Mouse (Mus musculus) granulocyte monocyte progenitor cell, adult 5-6 weeks (primary cell): ENCODE measurements around the gene Cadm3. TPM values are rescaled to one million over a fixed set of nuclear protein-coding genes. Genes with fewer than 3 reads are reported as not detected.

Source experiments
- ATAC-seq: replicated peaks from 2 replicates; pipeline ENCODE4 v1.8.0; 2016; ENCODE audit warnings: mild to moderate bottlenecking, moderate TSS enrichment, inconsistent platforms; ENCODE audit not compliant: poor library complexity, severe bottlenecking
- total RNA-seq, 2 experiments: library from RNA; stranded (forward) in 1 of 2; stranded (reverse) in 1 of 2; fragments of 200-712, 200-1000 nt in 1 of 2; fragments of >200 nt in 1 of 2; fragmentation: Nextera tagmentation in 1 of 2; gene quantifications; 2 replicates each; pipeline ENCODE4 v1.2.3; 2014 to 2017

Cadm3 gene
- total RNA-seq, 2 experiments from 2014 or later = 0.26 TPM; not detected in 1

DNA sequence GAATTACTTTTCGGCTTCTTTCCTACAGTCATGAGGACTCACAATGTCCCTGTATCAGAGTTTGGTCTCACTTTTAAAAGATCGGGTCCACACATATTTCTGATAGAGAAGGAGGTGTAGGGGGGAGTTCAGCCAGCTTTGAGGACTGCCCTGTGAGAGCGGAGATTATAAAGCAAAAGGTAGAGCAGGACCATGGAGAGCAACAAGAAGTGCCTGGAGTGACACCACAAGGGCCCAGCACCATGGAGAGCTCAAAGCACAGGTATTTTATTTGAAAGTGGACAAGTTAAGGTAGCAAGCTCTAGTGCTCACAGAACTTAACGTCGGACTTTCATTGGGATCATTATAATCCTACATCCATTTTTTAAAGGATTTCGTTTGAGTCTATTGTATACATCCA lies 5.8 kb downstream of the Cadm3 start:
- peak; percentile 58 for ATAC-seq

DNA sequence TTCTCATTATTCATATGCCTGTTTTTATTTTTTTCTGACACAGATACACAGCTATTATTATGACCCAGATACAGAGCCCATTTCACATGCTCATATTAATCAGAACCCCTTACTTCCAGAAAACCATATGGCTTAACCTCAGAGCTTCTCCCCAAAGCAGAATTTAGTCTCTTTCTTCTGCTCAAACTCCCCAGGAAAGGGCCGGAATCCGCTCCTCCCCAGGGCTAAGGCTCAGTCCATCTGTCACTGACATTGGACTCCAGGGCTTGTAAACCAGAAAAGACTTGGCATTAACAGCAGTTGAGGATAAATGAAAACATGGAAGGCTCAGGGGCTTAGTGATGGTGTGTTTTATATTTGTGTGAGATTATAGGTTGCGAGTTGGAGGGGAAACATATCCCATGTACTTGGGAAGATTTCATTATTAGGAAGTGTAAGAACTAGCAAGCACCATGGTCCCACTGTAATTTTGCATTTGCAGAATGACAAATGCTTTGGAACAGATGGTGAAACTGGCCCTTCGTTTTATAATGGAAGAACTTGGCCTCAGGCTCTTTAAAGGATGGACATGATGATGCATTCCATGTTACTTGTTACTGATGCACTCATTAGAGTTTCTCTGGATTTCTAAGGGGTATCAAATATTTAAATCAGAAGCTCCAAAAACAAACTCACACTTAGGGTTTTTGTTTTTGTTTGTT lies 7.8 kb downstream of the Cadm3 start:
- ATAC-seq = no peak

GRCm38 (mm10) chr1:173357799-173358198 lies 9.7 kb downstream of the Cadm3 start:
- no peak for ATAC-seq

- ATAC-seq = no peak
Measured at GRCm38 (mm10) chr1:173356699-173357098, 10.8 kb downstream of the Cadm3 start.

DNA sequence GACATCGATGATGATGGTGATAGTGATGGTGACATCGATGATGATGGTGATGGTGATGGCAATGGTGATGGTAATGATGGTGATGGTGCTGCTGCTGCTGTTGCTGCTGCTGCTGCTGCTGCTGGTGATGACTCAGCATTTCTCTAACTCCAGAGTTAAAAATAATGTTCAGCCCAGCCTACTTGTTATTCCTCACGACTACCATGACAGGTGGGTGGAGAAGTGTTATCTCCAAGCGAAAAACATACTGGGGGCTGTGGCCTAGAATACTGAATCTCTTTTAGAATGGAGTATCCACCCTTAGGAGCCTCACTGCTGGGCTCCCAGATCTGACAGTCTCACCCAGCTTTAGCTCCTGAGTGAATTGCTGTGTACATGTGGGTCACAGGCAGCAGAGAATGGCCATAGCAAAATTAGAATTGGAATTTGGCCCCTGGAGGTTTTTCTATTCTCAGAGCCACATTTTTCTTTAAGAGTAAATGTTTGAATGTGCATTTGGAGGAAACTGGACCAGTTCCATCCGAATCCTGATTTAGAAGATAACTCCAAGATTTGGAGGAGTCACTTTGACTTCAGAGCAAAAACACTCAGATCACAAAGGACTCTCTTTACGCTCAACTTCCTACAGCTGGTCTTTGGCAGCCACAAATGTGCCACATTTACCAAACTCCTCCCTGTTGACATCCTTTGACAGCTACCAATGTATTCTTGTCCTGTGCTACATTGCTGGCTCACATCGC lies 12.2 kb downstream of the Cadm3 start:
- no peak for ATAC-seq

DNA sequence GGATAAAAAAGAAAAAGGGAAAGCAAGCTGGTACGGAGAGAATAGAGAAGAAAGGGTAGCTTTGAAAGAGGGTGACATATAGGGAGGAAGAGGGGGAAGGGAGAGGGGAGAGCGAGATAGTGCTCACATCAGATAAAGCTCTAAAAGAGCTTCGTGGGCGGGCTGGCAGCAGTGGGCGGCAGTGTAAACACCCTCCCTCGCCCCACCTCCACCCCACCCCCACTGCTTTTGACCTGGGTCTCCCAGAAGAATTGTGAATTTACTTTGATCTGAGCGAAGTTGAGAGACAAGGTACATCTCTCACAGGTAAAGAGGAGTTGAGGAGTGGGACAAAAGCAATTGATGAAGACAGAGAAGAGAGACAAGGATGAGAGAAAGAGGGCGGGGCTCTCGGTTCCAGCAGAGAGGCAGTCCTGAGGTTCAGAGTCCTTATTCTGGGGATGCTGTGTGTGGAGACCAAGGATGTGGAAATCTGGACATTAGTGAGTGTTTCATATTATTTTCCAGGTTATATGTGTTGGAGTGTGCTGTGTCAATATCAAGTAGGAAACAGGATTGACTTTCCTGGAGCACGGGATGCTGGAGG lies 17.0 kb downstream of the Cadm3 start, which contains the start of gene Aim2:
Gene Aim2 (plus strand): TSS at position 508 of the 586 bp plus-strand sequence.
- ATAC-seq = no peak

DNA sequence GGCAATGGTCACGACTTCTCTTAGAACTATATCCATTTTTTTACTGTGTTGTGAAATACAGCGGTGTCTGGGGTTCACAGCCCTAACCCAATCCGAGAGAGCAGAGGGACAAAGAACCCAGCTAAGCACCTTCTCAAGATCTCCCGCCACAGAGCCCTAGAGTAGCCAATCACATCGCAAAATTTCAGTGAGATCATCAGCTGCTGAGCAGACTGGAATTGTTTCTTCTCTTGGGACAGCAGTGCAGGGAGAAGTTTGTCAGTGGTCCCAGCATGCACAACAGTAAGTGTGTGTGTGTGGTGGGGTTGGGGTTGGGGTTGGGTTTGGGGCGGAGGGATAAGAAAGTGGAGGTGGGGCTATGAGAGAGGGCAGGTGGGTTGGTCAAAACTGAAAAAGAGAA lies 17.5 kb downstream of the Cadm3 start:
- peak; percentile 66 for ATAC-seq

- ATAC-seq = no peak
Measured at GRCm38 (mm10) chr1:173349192-173349591, 18.3 kb downstream of the Cadm3 start.

DNA sequence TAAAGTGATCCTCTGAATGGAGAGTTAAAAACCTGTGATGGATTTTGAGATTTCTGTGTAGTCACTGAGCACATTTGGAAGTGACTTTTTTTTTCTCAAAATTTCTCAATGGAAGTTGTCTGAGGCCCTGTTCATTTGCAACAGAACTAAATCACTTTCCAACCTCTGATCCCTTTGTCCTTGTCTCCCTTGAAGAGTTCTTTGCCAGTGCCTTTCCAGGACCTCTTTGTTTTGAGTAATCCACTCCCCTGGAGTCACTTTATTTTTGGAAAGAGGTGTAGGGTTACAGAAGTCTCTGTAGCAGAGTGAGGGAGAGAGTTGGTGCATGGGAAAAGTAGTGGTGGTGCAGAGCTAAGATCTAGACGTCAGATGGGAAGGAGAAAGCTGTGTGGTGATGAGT lies 19.0 kb downstream of the Cadm3 start:
- ATAC-seq = no peak

- ATAC-seq = no peak
Measured at GRCm38 (mm10) chr1:173345112-173345511, 22.4 kb downstream of the Cadm3 start.

DNA sequence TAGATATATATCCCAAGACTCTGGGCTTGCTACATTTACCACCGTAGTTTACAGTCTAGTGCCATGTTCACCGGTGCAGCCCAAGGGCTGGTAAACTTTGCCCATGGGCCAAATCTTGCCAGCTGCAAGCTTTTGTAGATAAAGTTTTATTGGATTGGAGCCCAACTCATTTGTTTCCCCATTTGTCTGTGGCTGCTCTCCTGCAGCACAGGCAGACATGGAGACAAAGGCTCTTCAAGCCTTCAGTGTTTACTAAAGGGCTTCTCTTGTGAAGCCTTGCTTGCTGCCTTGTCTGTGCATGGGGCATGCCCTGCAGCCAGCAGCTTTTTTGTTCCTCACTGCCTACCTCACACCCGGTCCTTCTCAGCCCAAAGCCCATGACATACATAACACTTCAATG lies 23.6 kb downstream of the Cadm3 start:
- ATAC-seq = no peak

- ATAC-seq = no peak
Measured at GRCm38 (mm10) chr1:173342425-173342824, 25.1 kb downstream of the Cadm3 start.

GRCm38 (mm10) chr1:173339543-173339942 lies 28.0 kb downstream of the Cadm3 start:
- peak; percentile 77 for ATAC-seq

DNA sequence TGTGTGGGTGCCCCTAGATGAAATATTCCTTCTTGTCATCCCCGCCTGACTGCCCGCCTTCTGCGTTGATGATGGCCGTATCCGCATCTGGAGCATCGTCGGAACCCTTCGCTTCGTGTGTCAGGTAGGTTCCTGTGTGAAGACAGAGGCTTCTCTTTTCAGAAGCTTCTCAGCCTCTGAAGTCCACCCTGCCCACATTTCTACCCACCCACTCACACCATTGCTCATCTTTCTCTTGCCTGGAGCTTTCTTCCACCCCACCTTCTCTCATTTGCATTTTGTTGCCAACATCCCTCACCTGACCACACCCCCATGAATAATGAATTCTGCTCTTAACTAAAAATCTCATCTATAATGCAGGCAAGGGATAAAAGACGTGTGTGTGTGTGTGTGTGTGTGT lies 30.5 kb downstream of the Cadm3 start:
- no peak for ATAC-seq

- ATAC-seq = no peak
Measured at GRCm38 (mm10) chr1:173335903-173336302, 31.6 kb downstream of the Cadm3 start.

DNA sequence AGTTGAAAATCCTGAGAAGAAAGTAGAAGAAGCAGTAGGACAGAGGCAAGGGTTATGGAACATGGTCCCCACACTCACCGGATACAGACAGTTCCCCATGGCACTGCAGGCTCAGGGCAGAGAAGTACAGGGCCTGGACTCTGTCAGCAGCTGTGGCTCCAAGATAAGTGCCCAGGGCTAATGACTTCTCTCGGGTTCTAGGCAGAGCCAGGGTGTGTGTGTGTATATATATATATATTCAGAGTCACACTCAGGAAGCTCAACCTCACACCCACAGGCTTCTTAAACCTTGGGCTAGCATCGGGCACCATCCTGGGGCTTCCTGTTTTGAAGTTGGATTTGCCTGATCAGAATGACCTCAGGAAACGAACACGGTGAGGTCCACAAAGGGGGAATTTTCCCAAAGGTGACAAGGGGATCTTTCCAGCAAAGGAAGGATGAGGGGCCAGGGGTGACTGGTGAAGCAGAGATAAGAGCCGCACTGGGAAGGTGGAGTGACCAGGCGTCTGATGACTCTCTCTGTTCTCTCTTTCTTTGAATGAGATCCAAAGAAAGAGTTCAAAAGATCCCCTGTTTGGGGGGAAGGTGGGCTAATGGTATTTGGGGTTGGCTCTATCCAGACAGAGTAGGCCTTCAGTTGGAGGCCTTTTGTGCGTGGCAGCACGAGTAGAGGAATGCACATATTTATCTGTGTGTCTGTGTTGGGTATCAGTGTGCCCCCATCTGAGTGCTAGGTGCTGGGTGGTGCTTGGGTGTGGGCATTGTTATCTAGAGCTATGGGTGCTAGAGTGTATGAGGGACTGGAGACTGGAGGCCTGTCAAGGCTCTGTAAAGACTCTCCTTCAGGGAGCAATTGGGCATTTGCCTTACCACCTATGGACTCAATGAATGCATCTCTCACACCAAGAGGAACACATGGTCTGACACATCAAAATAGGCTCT lies 33.9 kb downstream of the Cadm3 start, which contains the start of gene Ackr1:
Gene Ackr1 (minus strand): TSS at position 439 of the 942 bp plus-strand sequence.
- ATAC-seq = no peak

DNA sequence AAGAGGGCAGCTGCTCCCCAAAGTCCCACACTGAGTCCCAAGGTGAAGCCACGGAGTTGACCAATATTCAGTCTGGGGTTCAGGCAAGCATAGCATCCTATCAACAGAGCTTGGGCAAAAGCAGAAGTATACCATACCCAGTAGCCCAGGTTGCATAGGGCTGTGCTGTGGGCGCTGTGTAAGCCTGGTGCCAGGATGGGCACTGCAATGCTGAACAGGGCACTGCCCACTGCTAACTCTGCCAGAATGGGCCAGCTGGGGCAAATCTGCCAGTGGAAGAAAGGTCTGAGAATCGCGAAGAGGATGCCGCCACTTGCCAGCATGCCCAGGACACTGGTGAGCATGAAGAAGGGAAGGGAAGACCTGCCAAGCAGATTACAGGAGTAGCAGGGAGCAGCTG lies 35.1 kb downstream of the Cadm3 start:
- ATAC-seq = peak; percentile 54

GRCm38 (mm10) chr1:173329743-173330142 lies 37.8 kb downstream of the Cadm3 start:
- no peak for ATAC-seq

DNA sequence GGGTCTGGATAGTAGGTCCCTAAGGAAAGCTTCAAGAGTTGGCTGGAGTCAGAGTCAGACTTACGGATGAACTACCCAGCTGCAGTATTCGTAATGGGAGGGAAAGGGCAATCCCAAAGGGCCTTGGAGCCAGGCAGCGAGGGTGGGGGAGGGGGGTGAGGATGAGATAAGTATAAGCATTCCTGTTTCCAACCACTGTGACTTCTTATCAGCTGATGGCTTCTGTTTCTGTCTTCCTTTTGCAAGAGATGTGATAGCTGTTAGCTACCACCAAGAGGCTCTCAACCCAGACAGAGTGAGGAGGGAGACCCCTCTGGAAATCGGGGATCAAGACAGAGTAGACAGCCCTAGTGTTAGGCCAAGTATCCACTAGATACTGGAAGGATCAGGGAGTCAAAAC lies 38.3 kb downstream of the Cadm3 start:
- ATAC-seq = no peak

DNA sequence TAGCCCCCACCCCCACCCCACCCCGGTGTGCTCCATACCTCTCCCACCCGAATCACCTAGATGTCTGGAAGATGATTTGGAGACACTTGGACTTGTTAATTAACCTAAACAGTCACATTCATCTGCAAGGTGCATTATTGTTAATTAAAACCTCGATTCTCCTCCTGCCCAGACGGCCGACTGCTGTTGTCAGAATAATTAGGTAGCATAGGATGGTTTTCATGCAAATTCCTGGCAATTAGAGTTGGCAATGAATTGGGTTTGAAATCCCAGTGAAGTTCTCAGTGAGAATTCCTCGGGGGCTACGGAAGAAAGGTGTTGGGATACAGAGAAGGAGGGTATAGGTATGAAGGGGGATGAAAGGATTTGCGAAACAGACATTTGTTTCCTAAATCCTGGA lies 39.0 kb downstream of the Cadm3 start:
- ATAC-seq = no peak
